Mouse (Mus musculus) midbrain, embryonic 14.5 days (tissue): Measurements from ENCODE around the gene Pum3. TPM values are rescaled to one million over a fixed set of nuclear protein-coding genes. Genes with fewer than 3 reads are reported as not detected.

Experiments used
- ATAC-seq: fragments of 200-750 bp; cut with Nextera tagmentation; 2 replicates; pipeline ENCODE4 v1.8.0; 2017; ENCODE audit warnings: moderate number of reproducible peaks, moderate library complexity; ENCODE audit not compliant: low FRiP score, low TSS enrichment
- DNase-seq: peaks from one replicate; pipeline ENCODE4 v3.0.0-alpha.2; 2015
- H3K27ac ChIP-seq: fragments of 300-500 bp; sonication (generic); replicated peaks from 2 replicates; pipeline ENCODE4 v1.5.1; 2014; ENCODE audit warnings: mild to moderate bottlenecking, low read depth, low read length, moderate library complexity
- H3K27me3 ChIP-seq: fragments of 300-500 bp; sonication (generic); 2 replicates; pipeline ENCODE4 v1.6.1; 2014; ENCODE audit warnings: low read length, control low read depth, mixed read lengths; ENCODE audit not compliant: control insufficient read depth, insufficient read depth
- H3K36me3 ChIP-seq: fragments of 300-500 bp; sonication (generic); 2 replicates; pipeline ENCODE4 v1.6.1; 2014; ENCODE audit warnings: low read length, control low read depth; ENCODE audit not compliant: control insufficient read depth, insufficient read depth
- H3K4me1 ChIP-seq: fragments of 300-500 bp; sonication (generic); 2 replicates; pipeline ENCODE4 v1.6.1; 2014; ENCODE audit warnings: mild to moderate bottlenecking, antibody characterized with exemption, low read length, control low read depth; ENCODE audit not compliant: control insufficient read depth, insufficient read depth
- H3K4me2 ChIP-seq: fragments of 300-500 bp; sonication (generic); 2 replicates; pipeline ENCODE4 v1.6.1; 2014; ENCODE audit warnings: mild to moderate bottlenecking, low read length, moderate library complexity
- H3K4me3 ChIP-seq: fragments of 300-500 bp; sonication (generic); replicated peaks from 2 replicates; pipeline ENCODE4 v1.5.1; 2014; ENCODE audit warnings: low read depth, low read length
- H3K9ac ChIP-seq: fragments of 300-500 bp; sonication (generic); replicated peaks from 2 replicates; pipeline ENCODE4 v1.6.1; 2014; ENCODE audit warnings: mild to moderate bottlenecking, low read length, moderate library complexity
- H3K9me3 ChIP-seq: fragments of 300-500 bp; sonication (generic); 2 replicates; pipeline ENCODE4 v1.6.1; 2016; ENCODE audit warnings: low read length, control low read depth, mixed read lengths; ENCODE audit not compliant: control insufficient read depth
- WGBS: fragments of 180-500 bp; shearing (Covaris S2); extraction: QIAGEN DNeasy Blood & Tissue Kit; methylation state at CpG from one replicate; pipeline ENCODE4 v1.1.7; 2014; 5-methylcytosine and 5-hydroxymethylcytosine counted together
- polyA plus RNA-seq: library from polyadenylated mRNA; unstranded; fragments of >200 nt; fragmentation: Nextera tagmentation; extraction: Ambion mirVana; gene quantifications from 2 replicates; pipeline ENCODE4 v1.2.1, GENCODE M21; 2014

Pum3 gene
- polyA plus RNA-seq, 1 experiment from 2014 or later: 59.6 TPM

GRCm38 (mm10) chr19:27385304-27385703 is 44.3 kb downstream of the Pum3 start:
- no peak overlapping the region for H3K4me3 ChIP-seq
- no peak overlapping the region for H3K9ac ChIP-seq
- peaks cover 34% of the 10 kb centered on the region for H3K36me3 ChIP-seq
- DNase-seq (no peak), ATAC-seq (no peak)
- H3K4me2 ChIP-seq: no peak overlapping the region
- H3K4me1 ChIP-seq: no peaks in the 10 kb centered on the region
- H3K9me3 ChIP-seq: no peaks in the 10 kb centered on the region
- no peak overlapping the region for H3K27ac ChIP-seq
- no peaks in the 10 kb centered on the region for H3K27me3 ChIP-seq

DNA sequence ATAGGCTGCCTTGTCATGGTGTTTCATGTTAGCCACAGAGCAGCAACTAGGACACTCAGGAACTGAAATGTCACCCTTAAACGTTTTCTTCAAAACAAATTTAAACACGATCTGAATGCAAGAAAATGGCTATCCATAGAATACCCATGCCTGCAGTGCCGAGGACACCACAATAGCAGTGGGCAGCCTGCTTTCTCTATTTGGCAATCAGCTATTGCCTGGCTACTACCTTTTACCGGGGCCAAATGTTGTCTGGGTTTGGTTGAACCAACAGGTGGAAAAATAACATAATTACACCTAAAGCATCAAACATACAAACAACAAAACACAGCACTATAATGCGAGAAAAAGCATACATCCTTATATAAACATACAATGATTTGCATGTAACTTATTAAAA is 46.4 kb downstream of the Pum3 start:
- no peak for ATAC-seq
- H3K27me3 ChIP-seq: no peaks in the 10 kb centered on the region
- WGBS: 92% methylated on average over 5 of the region's 5 CpGs

DNA sequence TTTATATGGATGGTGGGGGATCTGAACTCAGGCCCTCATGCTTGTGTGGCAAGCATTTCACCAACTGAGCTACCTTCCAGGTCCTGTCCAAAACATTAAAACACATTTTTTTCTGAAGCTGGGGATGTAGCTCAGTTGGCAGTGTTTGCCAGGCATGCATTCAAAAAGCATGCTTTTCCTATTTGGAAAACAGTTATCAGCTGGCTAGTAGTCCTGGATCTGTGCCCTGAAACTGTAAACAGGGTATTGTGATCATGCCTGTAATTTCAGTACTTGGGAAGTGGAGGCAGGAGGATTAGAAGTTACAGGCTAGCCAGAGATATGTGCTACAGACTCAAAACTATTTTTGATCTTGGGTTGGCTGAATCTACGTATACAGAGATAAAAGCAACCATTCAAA is 47.5 kb downstream of the Pum3 start:
- Histone ChIP-seq H3K9ac (no peak overlapping the region), H3K4me2 (no peak overlapping the region), H3K9me3 (no peaks in the 10 kb centered on the region), H3K27me3 (no peaks in the 10 kb centered on the region), H3K36me3 (peaks cover 19% of the 10 kb centered on the region), H3K27ac (no peak overlapping the region), H3K4me3 (no peak overlapping the region), H3K4me1 (no peaks in the 10 kb centered on the region)
- no peak for DNase-seq
- WGBS: 86% methylated on average over 1 of the region's 1 CpGs
- no peak for ATAC-seq

More for the DNA sequence above, 46.4 kb downstream of the Pum3 start:
- Histone ChIP-seq H3K36me3 (peaks cover 27% of the 10 kb centered on the region), H3K27ac (no peak overlapping the region), H3K9me3 (no peaks in the 10 kb centered on the region), H3K9ac (no peak overlapping the region), H3K4me2 (no peak overlapping the region), H3K4me1 (no peaks in the 10 kb centered on the region), H3K4me3 (no peak overlapping the region)
- DNase-seq: no peak

GRCm38 (mm10) chr19:27379712-27380401 is 49.8 kb downstream of the Pum3 start:
- no peak overlapping the region for H3K9ac ChIP-seq
- 86% methylated on average over 2 of the region's 2 CpGs for WGBS

DNA sequence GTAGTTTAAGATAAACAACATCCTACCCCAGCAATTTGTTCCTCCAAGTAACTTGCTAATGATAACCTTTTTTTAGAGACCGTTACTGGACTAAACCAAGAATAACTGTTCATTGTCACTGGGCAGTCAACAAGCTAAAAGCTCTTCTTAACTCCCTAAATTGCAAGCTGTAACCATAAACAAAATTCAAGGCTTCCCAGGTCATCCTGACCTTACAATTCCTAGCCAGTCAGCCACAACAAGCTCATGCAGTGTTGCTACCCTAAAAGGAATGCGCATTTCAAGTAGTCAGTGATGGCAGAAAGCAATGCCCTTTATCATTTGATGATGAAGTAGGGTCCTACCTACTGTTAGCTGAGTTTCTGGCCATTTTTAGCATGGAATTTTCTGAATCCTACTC is 58.8 kb downstream of the Pum3 start:
- H3K4me1 ChIP-seq: no peaks in the 10 kb centered on the region
- no peak for ATAC-seq
- H3K27me3 ChIP-seq: no peaks in the 10 kb centered on the region
- DNase-seq: no peak
- no peak overlapping the region for H3K4me3 ChIP-seq
- 85% methylated on average over 2 of the region's 2 CpGs for WGBS
- no peak overlapping the region for H3K9ac ChIP-seq
- H3K27ac ChIP-seq: no peak overlapping the region
- no peaks in the 10 kb centered on the region for H3K9me3 ChIP-seq
- no peak overlapping the region for H3K4me2 ChIP-seq
- H3K36me3 ChIP-seq: no peaks in the 10 kb centered on the region

More at GRCm38 (mm10) chr19:27379712-27380401, 49.8 kb downstream of the Pum3 start:
- Histone ChIP-seq H3K9me3 (no peaks in the 10 kb centered on the region), H3K4me1 (no peaks in the 10 kb centered on the region), H3K4me2 (no peak overlapping the region), H3K36me3 (no peaks in the 10 kb centered on the region), H3K4me3 (no peak overlapping the region), H3K27me3 (no peaks in the 10 kb centered on the region), H3K27ac (no peak overlapping the region)
- ATAC-seq (no peak), DNase-seq (no peak)

DNA sequence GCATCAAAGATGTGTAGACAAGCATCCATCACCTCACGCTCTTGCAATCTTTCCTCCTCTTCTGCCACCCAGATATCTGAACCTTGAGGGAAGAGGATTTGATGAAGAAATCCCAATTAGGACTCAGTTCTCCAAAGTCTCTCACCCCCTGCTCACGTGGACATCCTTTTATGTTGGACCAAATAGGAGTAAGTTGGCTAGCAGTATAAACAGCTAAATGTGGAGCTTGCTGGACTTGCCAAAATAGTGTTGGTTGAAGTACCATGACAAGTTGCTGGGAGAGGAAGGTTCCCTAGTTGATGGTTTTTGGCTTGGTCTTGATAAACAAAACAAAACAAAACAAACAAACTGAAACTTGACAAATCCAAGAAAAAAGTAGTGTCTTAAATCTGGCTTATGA is 59.5 kb downstream of the Pum3 start:
- Histone ChIP-seq H3K27ac (no peak overlapping the region), H3K36me3 (no peaks in the 10 kb centered on the region), H3K4me1 (no peaks in the 10 kb centered on the region), H3K4me3 (no peak overlapping the region), H3K27me3 (no peaks in the 10 kb centered on the region), H3K9ac (no peak overlapping the region), H3K4me2 (no peak overlapping the region), H3K9me3 (no peaks in the 10 kb centered on the region)
- DNase-seq (no peak), ATAC-seq (no peak)
- WGBS: 87% methylated on average over 2 of the region's 2 CpGs

DNA sequence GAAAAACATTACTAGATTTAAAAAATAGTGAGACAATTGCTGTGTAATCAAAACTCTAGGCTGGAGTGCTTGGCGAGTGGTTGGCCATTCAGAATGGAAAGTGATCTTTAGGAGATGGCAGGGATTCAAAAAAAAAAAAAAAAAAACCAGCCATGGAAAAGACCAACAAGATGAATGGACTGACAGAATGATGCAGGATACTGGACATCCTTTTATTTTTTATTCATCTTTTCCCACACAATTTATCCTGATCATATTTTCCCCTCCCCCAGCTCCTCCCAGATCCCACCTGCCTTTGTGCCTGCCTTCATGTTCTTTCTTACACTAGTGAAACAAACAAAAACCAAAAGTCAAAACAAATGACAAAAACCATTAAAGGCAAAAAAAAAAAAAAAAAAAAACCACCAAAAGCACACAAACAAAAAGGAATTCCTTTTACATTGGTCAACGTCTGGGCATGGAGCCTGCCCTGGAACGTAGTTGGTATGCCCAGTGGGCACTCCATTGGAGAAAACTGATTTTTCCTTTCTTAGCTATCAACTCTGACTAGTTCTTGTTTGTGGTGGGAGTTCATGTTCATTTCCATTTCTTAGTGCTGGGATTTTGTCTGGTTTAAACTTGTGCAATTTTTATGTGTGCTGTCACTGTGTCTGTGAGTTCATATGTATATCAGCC is 60.0 kb downstream of the Pum3 start:
- no peak for DNase-seq
- H3K27ac ChIP-seq: no peak overlapping the region
- no peak overlapping the region for H3K9ac ChIP-seq
- no peaks in the 10 kb centered on the region for H3K27me3 ChIP-seq
- H3K4me2 ChIP-seq: no peak overlapping the region
- WGBS: 88% methylated on average over 3 of the region's 3 CpGs
- ATAC-seq: no peak
- peaks cover 2% of the 10 kb centered on the region for H3K4me1 ChIP-seq
- H3K4me3 ChIP-seq: no peak overlapping the region
- H3K36me3 ChIP-seq: no peaks in the 10 kb centered on the region
- H3K9me3 ChIP-seq: no peaks in the 10 kb centered on the region

DNA sequence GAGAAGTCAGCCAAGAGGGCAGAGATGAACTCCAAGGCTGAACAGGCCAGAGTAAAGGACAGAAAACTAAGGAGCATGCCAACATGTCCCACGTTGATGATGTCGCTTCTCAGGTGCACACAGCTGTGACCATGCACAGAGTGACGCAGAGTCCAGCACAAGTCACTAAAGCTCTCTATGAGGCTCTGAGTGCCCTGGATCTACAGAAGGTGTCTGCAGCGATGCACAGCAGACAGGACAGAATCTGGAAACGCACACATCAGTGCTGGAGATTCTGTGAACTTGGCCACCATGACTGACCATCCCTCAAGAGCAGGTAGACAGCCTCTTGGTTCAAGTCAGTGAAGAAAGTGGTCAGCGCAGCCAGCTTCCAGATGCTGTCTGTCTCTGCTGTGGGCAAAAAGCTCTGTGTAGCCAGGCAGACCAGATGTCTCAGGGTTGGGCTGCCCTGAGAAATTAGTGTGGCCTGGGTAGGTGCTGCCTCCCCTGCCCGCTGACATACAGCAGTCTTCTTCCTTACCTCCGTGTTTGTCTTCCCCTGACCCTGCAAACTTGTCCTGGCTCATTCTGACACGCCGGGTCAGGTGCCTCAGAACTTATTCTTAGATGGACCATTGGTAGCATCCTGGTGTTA is 63.4 kb downstream of the Pum3 start:
- Histone ChIP-seq H3K9ac (no peak overlapping the region), H3K4me2 (no peak overlapping the region), H3K4me3 (no peak overlapping the region), H3K27me3 (no peaks in the 10 kb centered on the region), H3K4me1 (peaks cover 7% of the 10 kb centered on the region), H3K27ac (0 out of 2 replicates have a peak overlapping the region, but pooled peaks have one; percentile 5), H3K36me3 (no peaks in the 10 kb centered on the region), H3K9me3 (no peaks in the 10 kb centered on the region)
- ATAC-seq: no peak
- DNase-seq: no peak
- 84% methylated on average over 10 of the region's 10 CpGs for WGBS
